Mouse (Mus musculus) megakaryocyte, embryonic 14.5 days (primary cell): ENCODE measurements at regions not wholly inside any gene's neighbourhood (a gene's known extent, or its start where the extent isn't known, plus 50 kb on each side); places are given as distances from the start of the nearest gene placed in this dataset.

ENCODE experiments used
- FLI1 ChIP-seq: IDR thresholded peaks from 2 replicates; pipeline ENCODE4 v1.6.1; 2012; ENCODE audit warnings: low read length, inconsistent platforms, mixed read lengths
- GATA1 ChIP-seq: IDR thresholded peaks from 3 replicates; pipeline ENCODE4 v1.6.1; 2012; ENCODE audit warnings: mixed read lengths, low read length, inconsistent platforms, borderline replicate concordance

DNA sequence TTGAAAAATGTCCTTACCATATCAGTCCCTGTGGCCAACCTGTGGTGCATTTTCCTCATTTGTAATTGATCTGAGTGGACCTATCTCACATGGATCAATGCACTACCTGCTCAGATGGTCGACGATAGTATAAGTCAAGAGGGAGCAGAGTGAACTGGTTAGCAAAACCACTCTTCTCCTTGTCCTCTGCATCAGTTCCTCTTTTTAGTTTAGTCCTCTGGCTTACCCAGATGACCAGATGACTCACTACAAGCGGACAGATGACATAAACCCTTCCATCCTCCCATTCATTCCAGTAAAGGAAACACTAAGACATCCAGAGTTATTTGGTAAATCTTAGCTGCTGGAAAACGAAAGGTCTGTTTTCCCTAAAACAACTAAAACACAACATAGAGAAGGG is 509.6 kb upstream of the Klhl1 start:
- no peak for TF ChIP-seq GATA1
- no peak for TF ChIP-seq FLI1
